Comparison of ENCODE assay signal across 13 mouse cellular contexts in the genomic region with DNA sequence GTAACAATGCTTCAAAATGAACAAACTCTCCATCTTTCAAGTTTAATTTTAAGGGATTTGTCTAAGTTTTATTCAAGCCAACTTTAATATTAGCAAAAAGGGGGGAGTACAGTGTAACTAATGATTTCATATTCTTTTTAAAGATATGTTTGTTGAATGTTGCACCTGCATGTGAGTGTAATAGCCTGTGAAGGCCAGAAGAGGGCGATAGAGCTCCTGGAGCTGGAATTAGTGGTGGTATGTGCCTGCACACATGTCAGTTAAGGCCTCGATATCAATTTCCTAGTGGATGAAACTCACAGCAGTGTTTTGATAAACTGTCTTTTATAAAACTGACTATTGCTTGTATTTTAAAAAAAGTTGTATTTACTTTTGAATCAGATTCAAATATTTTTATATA. TPM values are rescaled to one million over a fixed set of nuclear protein-coding genes. Genes with fewer than 3 reads are reported as not detected.
DNase-seq lines count a peak whose midpoint lies in the region; ATAC-seq and TF ChIP-seq lines count a peak whose summit lies in the region.
"Had no signal": no experiment of that assay in that cellular context is flagged by ENCODE, and none has a peak within 500 bp of the region (broad histone marks: within the 10 kb centered on the region; RNA-seq: fewer than 3 reads in every experiment).

No protein-coding gene starts in this region.

- WGBS in kidney, adult 2 months, result 71% methylated on average over 2 of the region's 2 CpGs
- 67% methylated on average over 2 of the region's 2 CpGs for WGBS in kidney, embryonic 16.5 days

- no peaks in the 10 kb centered on the region for H3K27me3 ChIP-seq in kidney, adult 2 months (replicated peaks; ENCODE audit: control insufficient read depth, insufficient read depth, low read length)
- no peaks in the 10 kb centered on the region for H3K27me3 ChIP-seq in kidney, embryonic 16.5 days (ENCODE audit: insufficient read depth, low read length)
- no peaks in the 10 kb centered on the region; a peak in 1 of 4 replicates for H3K27me3 ChIP-seq in MEL (ENCODE audit: control insufficient read depth in 1 of 2, insufficient read depth in 2 of 2, low read length in 2 of 2)
- no peaks in the 10 kb centered on the region for H3K27me3 ChIP-seq in splenic B cell, adult 2 months (ENCODE audit: control insufficient read depth, insufficient read depth, low read length, poor library complexity, severe bottlenecking)
- H3K27me3 ChIP-seq: midbrain, embryonic 12.5 days had no signal

- H3K4me2 ChIP-seq in kidney, embryonic 16.5 days (replicated peaks; ENCODE audit: low read depth, low read length), result no peak overlapping the region
- H3K4me2 ChIP-seq: midbrain, embryonic 12.5 days had no signal

- TF ChIP-seq EP300 in MEL (IDR thresholded peaks at IDR 0.05; ENCODE audit: low read depth in 1 of 2, low read length in 2 of 2), result no peak

- no peak overlapping the region for H3K27ac ChIP-seq in kidney, adult 2 months (ENCODE audit: insufficient read depth, low read depth, low read length)
- H3K27ac ChIP-seq in kidney, embryonic 16.5 days (ENCODE audit: low read length), result no peak overlapping the region
- no peak overlapping the region for H3K27ac ChIP-seq in MEL (ENCODE audit: control insufficient read depth, low read depth, low read length)
- H3K27ac ChIP-seq: midbrain, embryonic 12.5 days had no signal

- H3K4me1 ChIP-seq in kidney, adult 2 months (ENCODE audit: control insufficient read depth, insufficient read depth, low read length), result no peaks in the 10 kb centered on the region
- H3K4me1 ChIP-seq in kidney, embryonic 16.5 days (ENCODE audit: insufficient read depth, low read length), result no peaks in the 10 kb centered on the region
- peaks cover 4 to 5% of the 10 kb centered on the region in 2 experiments; a peak in 2 of 4 replicates for H3K4me1 ChIP-seq in MEL (ENCODE audit: control insufficient read depth in 1 of 2, insufficient read depth in 2 of 2, low read length in 2 of 2)
- H3K4me1 ChIP-seq: midbrain, embryonic 12.5 days had no signal

- H3K9ac ChIP-seq in kidney, embryonic 16.5 days (replicated peaks; ENCODE audit: low read length), result no peak overlapping the region
- H3K9ac ChIP-seq in MEL (ENCODE audit: control insufficient read depth, low read depth, low read length, poor library complexity, severe bottlenecking), result no peak overlapping the region
- H3K9ac ChIP-seq: midbrain, embryonic 12.5 days had no signal

- no peak for ATAC-seq in kidney, embryonic 16.5 days (ENCODE audit: low FRiP score, low TSS enrichment)

- TF ChIP-seq RAD21 in MEL (IDR thresholded peaks at IDR 0.05; ENCODE audit: low read depth, low read length), result peak; percentile 56

- H3K9me3 ChIP-seq in kidney, embryonic 16.5 days (ENCODE audit: low read length), result no peaks in the 10 kb centered on the region
- no peaks in the 10 kb centered on the region for H3K9me3 ChIP-seq in MEL (replicated peaks; ENCODE audit: insufficient read depth, low read length)
- H3K9me3 ChIP-seq: midbrain, embryonic 12.5 days had no signal

- H3K4me3 ChIP-seq in kidney, adult 2 months (ENCODE audit: insufficient read depth, low read depth, low read length), result no peak overlapping the region
- H3K4me3 ChIP-seq in kidney, embryonic 16.5 days (ENCODE audit: low read length), result no peak overlapping the region
- H3K4me3 ChIP-seq in MEL (ENCODE audit: control insufficient read depth in 1 of 2, insufficient read depth in 1 of 2, low read depth in 2 of 2, low read length in 2 of 2), result no peak overlapping the region
- H3K4me3 ChIP-seq: midbrain, embryonic 12.5 days had no signal

- no peak for DNase-seq in kidney, adult 2 months
- DNase-seq in A20 (ENCODE audit: low read depth, low spot score) (peak; percentile 37), MEL (ENCODE audit: low read depth, low spot score) (peak; percentile 48)
- DNase-seq in splenic B cell, adult 2 months (ENCODE audit: low read depth, low spot score), result peak; percentile 23
- no peak for DNase-seq in kidney, postnatal 14 days
- DNase-seq in right cerebral cortex, postnatal 25 days, result no peak
- DNase-seq: adrenal gland, postnatal 25 days; cerebellum, adult 18-20 months; spleen, adult 18-20 months had no signal

- TF ChIP-seq POLR2A in kidney, adult 2 months (IDR thresholded peaks at IDR 0.05; ENCODE audit: low read depth, low read length), result no peak
- TF ChIP-seq POLR2A in MEL (IDR thresholded peaks at IDR 0.05; ENCODE audit: control insufficient read depth in 1 of 2, insufficient read depth in 1 of 2, low read depth in 1 of 2, low read length in 2 of 2, poor library complexity in 1 of 2), result no peak

- H3K36me3 ChIP-seq in kidney, adult 2 months (ENCODE audit: control insufficient read depth, insufficient read depth, low read length), result no peaks in the 10 kb centered on the region
- H3K36me3 ChIP-seq in kidney, embryonic 16.5 days (ENCODE audit: insufficient read depth, low read length), result no peaks in the 10 kb centered on the region
- peaks cover 0 to 9% of the 10 kb centered on the region in 2 experiments; a peak in 2 of 4 replicates for H3K36me3 ChIP-seq in MEL (ENCODE audit: control insufficient read depth in 1 of 2, insufficient read depth in 2 of 2, low read length in 2 of 2)
- H3K36me3 ChIP-seq in splenic B cell, adult 2 months (ENCODE audit: control insufficient read depth, insufficient read depth, low read length, poor library complexity, severe bottlenecking), result no peaks in the 10 kb centered on the region
- H3K36me3 ChIP-seq: midbrain, embryonic 12.5 days had no signal

- 0 out of 2 replicates have a peak, but pooled peaks have one; percentile 23 for TF ChIP-seq CTCF in kidney, adult 2 months (conservative IDR thresholded peaks at IDR 0.05; ENCODE audit: insufficient read depth, insufficient read length, low read depth, low read length)
- TF ChIP-seq CTCF in MEL (IDR thresholded peaks at IDR 0.05 in 2 of 3, conservative IDR thresholded peaks at IDR 0.05 in 1 of 3; ENCODE audit: control insufficient read depth in 1 of 3, insufficient read depth in 1 of 3, low read depth in 2 of 3, low read length in 3 of 3, poor library complexity in 1 of 3, severe bottlenecking in 1 of 3), result peak; percentile 53 to 59 (median 55)

- no peaks in the 10 kb centered on the region for H3K79me2 ChIP-seq in MEL (ENCODE audit: control insufficient read depth, insufficient read depth, low read length, poor library complexity)

TF ChIP-seq in MEL, 35 proteins besides CTCF, POLR2A, EP300 and RAD21:
- TF ChIP-seq SMC3 (IDR thresholded peaks at IDR 0.05; ENCODE audit: low read depth, low read length) (peak; percentile 63), ZC3H11A (IDR thresholded peaks at IDR 0.05; ENCODE audit: low read depth, low read length) (peak; percentile 54), CHD1 (IDR thresholded peaks at IDR 0.05; ENCODE audit: low read depth, low read length) (no peak)

RNA-seq across cellular contexts. Expression of a gene that starts 39.7 kb away (rescaled TPM):
- 0.08 and 0.10 TPM in 2 replicates for polyA plus RNA-seq in kidney, adult 2 months (2012; rRNA removed)
- polyA plus RNA-seq in kidney, embryonic 16.5 days (2015; fragmentation: Nextera tagmentation; extraction: Ambion mirVana), result 0.21 and 0.30 TPM in 2 replicates
- 0.13 and 0.31 TPM in 2 replicates for total RNA-seq in MEL (2012; rRNA removed)
- under 1 TPM in 1 of 2 experiments, not detected in 1; 0.07 TPM for polyA plus RNA-seq in MEL (2012; ENCODE audit: insufficient read depth in 1 of 2, insufficient read length in 2 of 2, low read depth in 1 of 2, low replicate concordance in 2 of 2, missing spikeins in 1 of 2)
- total RNA-seq: adrenal gland, postnatal 25 days; gastrocnemius, adult 8-10 months had no signal
- polyA plus RNA-seq: heart, embryonic 14.5 days had no signal

Comparison
In these comparisons a context has a peak if more than half of its experiments do, and no peak if none do; other contexts are left out.
1. DNase-seq: peak in A20 (single experiment), MEL (single experiment) and splenic B cell, adult 2 months (single experiment); none in kidney, adult 2 months (single experiment), kidney, postnatal 14 days (single experiment) and right cerebral cortex, postnatal 25 days (single experiment).